Mouse (Mus musculus): ENCODE results near the gene Reps2. TPM values are rescaled to one million over a fixed set of nuclear protein-coding genes. Genes with fewer than 3 reads are reported as not detected.
A peak's percentile ranks its signal among the peaks of the same experiment; 100 is the strongest.

The Reps2 gene
- polyA plus RNA-seq (2015; fragmentation: Nextera tagmentation; extraction: Ambion mirVana), result 4.6 and 5.1 TPM in 2 replicates

DNA sequence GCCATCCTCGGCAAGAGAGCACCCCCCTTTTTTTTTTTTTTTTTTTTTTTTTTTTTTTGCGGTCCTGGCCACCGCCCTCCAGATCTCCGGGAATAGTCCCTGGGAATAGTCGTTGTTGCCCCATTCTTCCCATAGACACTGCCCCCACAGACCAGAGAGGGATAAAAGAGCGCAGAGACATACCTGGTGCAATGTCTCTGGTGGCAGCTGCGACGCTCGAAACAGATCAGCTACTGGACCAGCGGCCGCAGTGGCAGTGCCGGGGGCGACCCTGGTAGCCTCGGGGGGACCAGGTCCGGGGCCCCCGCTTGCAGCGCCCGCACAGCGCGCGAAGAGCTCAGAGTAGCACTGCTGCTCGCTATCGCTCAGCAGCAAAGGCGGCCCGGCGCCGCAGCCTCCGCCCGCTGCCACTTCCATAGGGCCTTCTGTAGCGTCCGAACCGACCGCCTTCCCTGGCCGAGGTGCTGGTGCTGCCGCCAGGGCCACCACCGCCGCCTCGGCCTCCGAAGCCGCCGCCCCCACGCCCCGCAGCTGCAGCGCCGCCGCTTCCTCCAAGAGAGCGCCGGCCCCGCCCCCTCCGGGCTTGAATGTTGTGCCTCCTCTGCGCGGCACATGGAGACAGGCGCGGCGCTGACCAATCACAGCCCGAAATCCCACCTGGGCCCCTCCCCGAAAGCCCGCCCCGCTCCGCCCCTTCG is at the start of gene Reps2:
Reps2 (minus strand) TSS at position 559 of the 698 bp plus-strand sequence.
- peak within 1 kb of the TSS; percentile 78 for H3K9ac ChIP-seq (ENCODE audit: low read depth, low read length)
- H3K4me1 ChIP-seq (ENCODE audit: control insufficient read depth, insufficient read depth, low read length), result no peaks in the 10 kb centered on the region; the same call in 1 of the 2 replicates
- peak within 1 kb of the TSS; percentile 57; the same call in 1 of the 2 replicates for H3K27ac ChIP-seq (ENCODE audit: low read length)
- peak within 1 kb of the TSS; percentile 67 for H3K4me2 ChIP-seq (ENCODE audit: low read length)
- ATAC-seq, result peak; percentile 98
- no peaks in the 10 kb centered on the region; the same call in 1 of the 2 replicates for H3K27me3 ChIP-seq (ENCODE audit: control insufficient read depth, insufficient read depth, low read depth, low read length)
- 16% methylated on average over 23 of the region's 61 CpGs for WGBS
- H3K4me3 ChIP-seq (ENCODE audit: low read depth, low read length), result peak within 1 kb of the TSS; percentile 61
- H3K36me3 ChIP-seq (ENCODE audit: control insufficient read depth, insufficient read depth, low read length), result no peaks in the 10 kb centered on the region
- no peaks in the 10 kb centered on the region for H3K9me3 ChIP-seq (replicated peaks; ENCODE audit: control insufficient read depth, low read length, poor library complexity, severe bottlenecking)

DNA sequence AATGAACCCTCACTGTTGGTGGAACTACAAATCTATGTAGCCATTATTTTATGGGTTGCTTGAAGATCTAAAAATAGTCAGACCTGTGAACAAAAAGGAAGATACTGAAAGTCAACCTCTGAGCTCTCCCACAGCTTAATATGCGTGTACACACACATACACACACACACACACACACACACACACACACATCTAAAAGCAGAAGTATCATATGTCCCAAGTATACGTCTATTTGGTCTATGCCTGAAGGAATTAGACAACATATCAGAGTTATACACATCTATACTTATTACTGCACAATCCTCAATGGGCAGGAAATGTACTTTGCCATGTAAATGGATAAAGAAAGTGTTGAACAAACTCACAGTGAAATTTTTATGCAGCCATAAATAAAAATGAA is 47.8 kb upstream of the Reps2 start:
- H3K4me3 ChIP-seq (ENCODE audit: low read depth, low read length), result no peak overlapping the region
- H3K4me2 ChIP-seq (ENCODE audit: low read length), result no peak overlapping the region
- 78% methylated on average over 2 of the region's 2 CpGs for WGBS
- no peaks in the 10 kb centered on the region for H3K4me1 ChIP-seq (ENCODE audit: control insufficient read depth, insufficient read depth, low read length)
- H3K9ac ChIP-seq (ENCODE audit: low read depth, low read length), result no peak overlapping the region
- no peak overlapping the region for H3K27ac ChIP-seq (ENCODE audit: low read length)
- H3K9me3 ChIP-seq (replicated peaks; ENCODE audit: control insufficient read depth, low read length, poor library complexity, severe bottlenecking), result no peaks in the 10 kb centered on the region
- ATAC-seq, result no peak
- no peaks in the 10 kb centered on the region for H3K36me3 ChIP-seq (ENCODE audit: control insufficient read depth, insufficient read depth, low read length)
- H3K27me3 ChIP-seq (ENCODE audit: control insufficient read depth, insufficient read depth, low read depth, low read length), result no peaks in the 10 kb centered on the region

DNA sequence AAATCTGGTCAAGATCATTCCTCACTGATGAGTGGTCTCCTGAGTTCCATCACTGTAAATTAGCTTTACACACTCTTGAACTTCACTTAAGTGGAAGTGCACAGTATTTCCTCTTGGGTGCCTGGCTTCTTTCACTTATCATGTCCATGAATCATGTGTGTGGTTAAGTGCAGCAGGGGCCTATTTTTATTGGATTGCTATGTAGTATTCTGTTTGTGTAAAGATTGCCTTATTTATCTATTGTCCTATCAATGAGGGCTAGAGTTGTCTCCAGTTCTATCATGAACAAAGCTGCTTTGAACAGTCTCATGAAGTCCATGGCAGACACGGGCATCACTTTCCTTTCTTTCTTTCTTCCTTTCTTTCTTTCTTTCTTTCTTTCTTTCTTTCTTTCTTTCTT is 41.9 kb upstream of the Reps2 start:
- H3K4me3 ChIP-seq (ENCODE audit: low read depth, low read length), result no peak overlapping the region
- H3K36me3 ChIP-seq (ENCODE audit: control insufficient read depth, insufficient read depth, low read length), result no peaks in the 10 kb centered on the region
- no peak overlapping the region for H3K4me2 ChIP-seq (ENCODE audit: low read length)
- no peak overlapping the region for H3K9ac ChIP-seq (ENCODE audit: low read depth, low read length)
- no peak for ATAC-seq
- no peaks in the 10 kb centered on the region for H3K27me3 ChIP-seq (ENCODE audit: control insufficient read depth, insufficient read depth, low read depth, low read length)
- H3K27ac ChIP-seq (ENCODE audit: low read length), result no peak overlapping the region
- 81% methylated on average over 1 of the region's 1 CpGs for WGBS
- no peaks in the 10 kb centered on the region for H3K9me3 ChIP-seq (replicated peaks; ENCODE audit: control insufficient read depth, low read length, poor library complexity, severe bottlenecking)
- no peaks in the 10 kb centered on the region for H3K4me1 ChIP-seq (ENCODE audit: control insufficient read depth, insufficient read depth, low read length)

DNA sequence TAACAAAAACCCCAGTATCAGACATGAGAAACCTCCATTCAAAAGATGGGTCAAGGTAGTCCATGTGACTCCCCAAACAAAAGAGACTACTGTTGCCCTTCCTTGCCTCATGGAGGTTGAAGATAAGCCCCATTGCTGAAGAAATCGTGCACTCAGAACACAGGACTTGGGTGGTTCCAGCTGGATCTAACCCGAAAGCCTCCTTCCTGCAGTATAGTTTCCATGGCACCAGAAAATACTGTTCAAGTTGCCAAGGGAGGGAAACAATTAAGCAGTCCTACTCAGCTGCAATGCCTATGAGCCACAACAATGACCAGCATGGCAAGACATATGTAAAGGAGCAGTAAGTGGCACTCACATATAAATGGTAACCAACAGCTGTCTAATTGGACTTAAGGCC is 36.1 kb upstream of the Reps2 start:
- 63% methylated on average over 2 of the region's 2 CpGs for WGBS
- H3K9ac ChIP-seq (ENCODE audit: low read depth, low read length), result no peak overlapping the region
- ATAC-seq, result no peak
- no peaks in the 10 kb centered on the region for H3K9me3 ChIP-seq (replicated peaks; ENCODE audit: control insufficient read depth, low read length, poor library complexity, severe bottlenecking)
- H3K4me3 ChIP-seq (ENCODE audit: low read depth, low read length), result no peak overlapping the region
- no peaks in the 10 kb centered on the region for H3K27me3 ChIP-seq (ENCODE audit: control insufficient read depth, insufficient read depth, low read depth, low read length)
- no peaks in the 10 kb centered on the region for H3K4me1 ChIP-seq (ENCODE audit: control insufficient read depth, insufficient read depth, low read length)
- no peaks in the 10 kb centered on the region for H3K36me3 ChIP-seq (ENCODE audit: control insufficient read depth, insufficient read depth, low read length)
- no peak overlapping the region for H3K27ac ChIP-seq (ENCODE audit: low read length)
- no peak overlapping the region for H3K4me2 ChIP-seq (ENCODE audit: low read length)

DNA sequence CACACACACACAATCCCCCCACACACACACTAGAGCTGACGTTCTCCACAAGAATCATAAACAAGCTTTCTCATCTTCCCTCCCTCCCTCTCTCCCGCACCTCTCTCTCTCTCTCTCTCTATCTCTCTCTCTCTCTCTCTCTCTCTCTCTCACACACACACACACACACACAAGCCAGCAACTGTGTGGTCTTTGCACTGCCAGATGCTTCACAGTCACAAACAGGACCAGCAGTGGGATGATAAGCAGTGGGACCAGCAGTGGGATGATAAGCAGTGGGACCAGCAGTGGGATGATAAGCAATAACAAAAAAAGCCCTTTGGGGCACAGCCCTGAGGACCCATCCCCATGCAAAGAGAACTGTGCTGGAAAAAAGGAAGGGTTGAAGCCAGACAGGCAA is 35.4 kb upstream of the Reps2 start:
- no peak overlapping the region for H3K9ac ChIP-seq (ENCODE audit: low read depth, low read length)

DNA sequence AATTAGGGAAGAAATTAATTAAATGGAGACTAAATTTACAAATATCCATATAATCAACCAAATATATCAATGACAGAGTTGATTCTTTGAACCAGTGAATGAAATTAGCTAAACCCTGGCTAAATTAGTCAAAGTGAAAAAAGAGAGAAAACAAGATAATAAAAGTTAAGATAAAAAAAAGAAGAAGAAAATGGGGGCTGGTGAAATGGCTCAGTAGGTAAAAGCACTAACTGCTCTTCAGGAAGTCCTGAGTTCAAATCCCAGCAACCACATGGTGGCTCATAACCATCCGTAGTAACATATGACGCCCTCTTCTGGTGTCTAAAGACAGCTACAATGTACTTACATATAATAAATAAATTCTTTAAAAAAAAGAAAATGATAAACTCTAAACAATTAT is 22.7 kb upstream of the Reps2 start:
- 89% methylated on average over 2 of the region's 2 CpGs for WGBS
- no peak overlapping the region for H3K9ac ChIP-seq (ENCODE audit: low read depth, low read length)
- H3K27ac ChIP-seq (ENCODE audit: low read length), result no peak overlapping the region
- ATAC-seq, result no peak
- no peaks in the 10 kb centered on the region for H3K9me3 ChIP-seq (replicated peaks; ENCODE audit: control insufficient read depth, low read length, poor library complexity, severe bottlenecking)
- no peak overlapping the region for H3K4me2 ChIP-seq (ENCODE audit: low read length)
- H3K4me3 ChIP-seq (ENCODE audit: low read depth, low read length), result no peak overlapping the region
- H3K4me1 ChIP-seq (ENCODE audit: control insufficient read depth, insufficient read depth, low read length), result no peaks in the 10 kb centered on the region
- H3K27me3 ChIP-seq (ENCODE audit: control insufficient read depth, insufficient read depth, low read depth, low read length), result no peaks in the 10 kb centered on the region
- no peaks in the 10 kb centered on the region for H3K36me3 ChIP-seq (ENCODE audit: control insufficient read depth, insufficient read depth, low read length)

More for the DNA sequence above, 35.4 kb upstream of the Reps2 start:
- no peaks in the 10 kb centered on the region for H3K4me1 ChIP-seq (ENCODE audit: control insufficient read depth, insufficient read depth, low read length)
- no peak overlapping the region for H3K4me2 ChIP-seq (ENCODE audit: low read length)
- no peak overlapping the region for H3K4me3 ChIP-seq (ENCODE audit: low read depth, low read length)
- H3K9me3 ChIP-seq (replicated peaks; ENCODE audit: control insufficient read depth, low read length, poor library complexity, severe bottlenecking), result no peaks in the 10 kb centered on the region
- no peak overlapping the region for H3K27ac ChIP-seq (ENCODE audit: low read length)
- WGBS, result 71% methylated on average over 2 of the region's 2 CpGs
- H3K27me3 ChIP-seq (ENCODE audit: control insufficient read depth, insufficient read depth, low read depth, low read length), result no peaks in the 10 kb centered on the region
- no peaks in the 10 kb centered on the region for H3K36me3 ChIP-seq (ENCODE audit: control insufficient read depth, insufficient read depth, low read length)
- ATAC-seq, result no peak

DNA sequence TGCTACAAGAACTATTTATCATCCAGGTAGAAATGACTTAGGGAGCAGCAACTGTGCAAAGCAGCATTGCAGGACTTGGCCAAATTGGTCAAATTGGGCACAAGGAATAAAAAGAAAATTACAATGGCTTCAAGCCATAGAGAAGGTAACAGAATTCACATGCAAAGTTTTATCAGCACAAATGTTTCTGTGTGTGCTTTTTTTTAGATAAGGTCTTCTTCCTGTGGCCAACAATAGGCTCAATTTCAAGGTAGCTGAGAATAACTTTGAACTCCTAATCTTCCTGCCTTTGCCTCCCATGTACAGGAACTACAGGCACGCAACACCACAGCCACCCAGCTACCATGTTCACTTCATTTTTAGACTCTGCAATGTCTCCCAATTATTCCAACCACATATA is 16.7 kb upstream of the Reps2 start:
- 93% methylated on average over 1 of the region's 1 CpGs for WGBS
- no peak for ATAC-seq
- H3K9me3 ChIP-seq (replicated peaks; ENCODE audit: control insufficient read depth, low read length, poor library complexity, severe bottlenecking), result no peaks in the 10 kb centered on the region
- H3K4me2 ChIP-seq (ENCODE audit: low read length), result no peak overlapping the region
- H3K4me3 ChIP-seq (ENCODE audit: low read depth, low read length), result no peak overlapping the region
- H3K4me1 ChIP-seq (ENCODE audit: control insufficient read depth, insufficient read depth, low read length), result no peaks in the 10 kb centered on the region
- no peak overlapping the region for H3K9ac ChIP-seq (ENCODE audit: low read depth, low read length)
- no peaks in the 10 kb centered on the region; the same call in 1 of the 2 replicates for H3K27me3 ChIP-seq (ENCODE audit: control insufficient read depth, insufficient read depth, low read depth, low read length)
- no peak overlapping the region for H3K27ac ChIP-seq (ENCODE audit: low read length)
- H3K36me3 ChIP-seq (ENCODE audit: control insufficient read depth, insufficient read depth, low read length), result no peaks in the 10 kb centered on the region

DNA sequence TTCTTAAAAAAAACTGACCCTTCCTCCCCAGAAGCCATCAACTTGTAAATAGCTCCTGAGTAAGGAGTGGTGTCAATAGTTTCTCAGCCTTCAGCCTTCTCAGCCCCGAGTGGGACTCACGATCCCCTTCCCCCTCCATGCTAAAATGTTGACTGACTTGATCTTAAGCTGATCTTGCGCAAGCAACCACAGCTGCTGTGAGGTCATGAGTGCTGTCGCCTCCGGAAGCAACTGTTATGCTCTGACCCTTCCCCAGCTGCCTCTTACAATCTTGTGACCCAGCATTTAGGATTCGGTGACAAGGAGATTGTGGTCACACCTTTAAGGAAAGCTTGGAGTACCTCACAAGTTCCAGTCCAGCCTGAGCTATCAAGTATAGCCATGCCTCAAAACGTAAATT is 10.1 kb upstream of the Reps2 start:
- Histone ChIP-seq H3K4me2 (ENCODE audit: low read length) (no peak overlapping the region), H3K4me1 (ENCODE audit: control insufficient read depth, insufficient read depth, low read length) (no peaks in the 10 kb centered on the region), H3K9me3 (replicated peaks; ENCODE audit: control insufficient read depth, low read length, poor library complexity, severe bottlenecking) (no peaks in the 10 kb centered on the region), H3K27me3 (ENCODE audit: control insufficient read depth, insufficient read depth, low read depth, low read length) (no peaks in the 10 kb centered on the region), H3K9ac (ENCODE audit: low read depth, low read length) (no peak overlapping the region), H3K36me3 (ENCODE audit: control insufficient read depth, insufficient read depth, low read length) (no peaks in the 10 kb centered on the region), H3K27ac (ENCODE audit: low read length) (no peak overlapping the region), H3K4me3 (ENCODE audit: low read depth, low read length) (no peak overlapping the region)
- ATAC-seq, result no peak
- WGBS, result 97% methylated on average over 7 of the region's 7 CpGs

DNA sequence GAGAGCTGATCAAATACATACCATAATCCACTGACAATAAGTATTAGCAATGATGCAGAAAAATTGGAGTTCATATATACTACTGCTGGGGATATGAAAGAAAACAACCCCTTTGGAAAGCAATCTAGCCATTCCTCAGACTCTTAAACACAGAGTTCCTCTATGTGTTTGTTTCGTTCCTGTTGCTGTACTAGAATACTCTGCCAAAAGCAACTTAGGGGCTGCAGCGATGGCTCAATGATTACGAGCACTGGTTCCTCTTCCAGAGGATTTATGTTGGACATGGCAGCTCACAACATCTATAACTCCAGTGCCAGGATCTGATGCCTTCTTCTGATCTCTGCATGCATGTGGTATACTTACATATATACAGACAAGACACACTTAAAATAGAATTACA is 9.0 kb upstream of the Reps2 start:
- Histone ChIP-seq H3K9ac (ENCODE audit: low read depth, low read length) (no peak overlapping the region), H3K9me3 (replicated peaks; ENCODE audit: control insufficient read depth, low read length, poor library complexity, severe bottlenecking) (no peaks in the 10 kb centered on the region), H3K4me1 (ENCODE audit: control insufficient read depth, insufficient read depth, low read length) (no peaks in the 10 kb centered on the region), H3K4me2 (ENCODE audit: low read length) (no peak overlapping the region), H3K27me3 (ENCODE audit: control insufficient read depth, insufficient read depth, low read depth, low read length) (no peaks in the 10 kb centered on the region), H3K4me3 (ENCODE audit: low read depth, low read length) (no peak overlapping the region), H3K27ac (ENCODE audit: low read length) (no peak overlapping the region), H3K36me3 (ENCODE audit: control insufficient read depth, insufficient read depth, low read length) (no peaks in the 10 kb centered on the region)
- no peak for ATAC-seq
- 88% methylated on average over 3 of the region's 3 CpGs for WGBS

All from midbrain, embryonic 16.5 days (tissue).